Mouse (Mus musculus): ENCODE measurements around the gene Rhox3h.
"Not testable (repeated sequence)": the region's sequence is repeated elsewhere in the genome, so short reads cannot be mapped to it uniquely, and the experiment has no call there.

DNA sequence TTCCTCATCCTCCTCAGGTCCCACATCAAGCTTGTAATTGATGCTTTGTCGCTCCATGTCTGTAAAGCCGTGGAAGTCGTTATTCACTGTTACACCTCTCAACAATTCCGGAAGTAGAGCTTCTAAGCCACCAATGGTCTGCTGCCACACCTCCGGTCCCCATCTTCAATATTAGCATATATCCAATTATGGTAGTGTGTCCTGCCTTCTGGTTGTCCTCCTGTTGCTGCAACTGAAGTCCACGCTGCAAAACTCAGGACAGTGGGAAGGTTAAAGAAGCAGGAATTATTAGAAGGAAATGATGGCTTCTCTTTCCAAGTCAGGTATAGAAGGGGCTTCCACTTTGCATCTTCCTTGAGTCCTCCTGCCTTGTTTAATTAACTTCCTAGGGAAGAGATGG is 25.2 kb downstream of the Rhox3h start, which contains the start of gene Rhox2g:
- not testable (repeated sequence) for TF ChIP-seq ZC3H11A (IDR thresholded peaks at IDR 0.05; ENCODE audit: borderline replicate concordance, low read depth, low read length); HCFC1 (IDR thresholded peaks at IDR 0.05; ENCODE audit: borderline replicate concordance, insufficient read depth, low read length); CHD2 (IDR thresholded peaks at IDR 0.05; ENCODE audit: low read depth, low read length); MAFK (IDR thresholded peaks at IDR 0.05; ENCODE audit: insufficient read depth, low read depth, low read length); ZNF384 (IDR thresholded peaks at IDR 0.05; ENCODE audit: low read depth, low read length)
